Mouse (Mus musculus): ENCODE results near the gene Rprd1b. TPM values are rescaled to one million over a fixed set of nuclear protein-coding genes. Genes with fewer than 3 reads are reported as not detected.

The Rprd1b gene
- total RNA-seq, 2 experiments from 2014 or later, result 24.8 to 28.9 TPM

- intact Hi-C loops (cut with DNase I; ENCODE audit: low total_unique reads), result no loop called here
- no peak for DNase-seq
Observed at GRCm38 (mm10) chr2:158137771-158138170, 109.5 kb downstream of the Rprd1b start.

- no peak for DNase-seq
- intact Hi-C loops (cut with DNase I; ENCODE audit: low total_unique reads), result no loop called here
Observed at GRCm38 (mm10) chr2:158138778-158139177, 110.5 kb downstream of the Rprd1b start.

GRCm38 (mm10) chr2:158139628-158140027 lies 111.3 kb downstream of the Rprd1b start:
- intact Hi-C loops (cut with DNase I; ENCODE audit: low total_unique reads), result no loop called here
- DNase-seq, result peak; percentile 86

GRCm38 (mm10) chr2:158140664-158141063 lies 112.4 kb downstream of the Rprd1b start:
- no peak for DNase-seq
- intact Hi-C loops (cut with DNase I; ENCODE audit: low total_unique reads), result no loop called here

GRCm38 (mm10) chr2:158141271-158141670 lies 113.0 kb downstream of the Rprd1b start:
- intact Hi-C loops (cut with DNase I; ENCODE audit: low total_unique reads), result no loop called here
- DNase-seq, result no peak

GRCm38 (mm10) chr2:158141690-158142440 lies 113.6 kb downstream of the Rprd1b start:
- intact Hi-C loops (cut with DNase I; ENCODE audit: low total_unique reads), result no loop called here
- no peak for DNase-seq

- DNase-seq, result no peak
- intact Hi-C loops (cut with DNase I; ENCODE audit: low total_unique reads), result no loop called here
Observed at GRCm38 (mm10) chr2:158142981-158143380, 114.7 kb downstream of the Rprd1b start.

- DNase-seq, result no peak
- intact Hi-C loops (cut with DNase I; ENCODE audit: low total_unique reads), result no loop called here
Observed at GRCm38 (mm10) chr2:158143816-158144215, 115.5 kb downstream of the Rprd1b start.

- DNase-seq, result no peak
- intact Hi-C loops (cut with DNase I; ENCODE audit: low total_unique reads), result no loop called here
Observed at GRCm38 (mm10) chr2:158144263-158144662, 116.0 kb downstream of the Rprd1b start.

GRCm38 (mm10) chr2:158144750-158145527 lies 116.6 kb downstream of the Rprd1b start:
- intact Hi-C loops (cut with DNase I; ENCODE audit: low total_unique reads), result loop anchor here (5.0 kb wide), 2 partner anchors 38 to 83 kb away; no protein-coding TSS in a partner anchor
- DNase-seq, result no peak

GRCm38 (mm10) chr2:158145528-158146065 lies 117.3 kb downstream of the Rprd1b start:
- intact Hi-C loops (cut with DNase I; ENCODE audit: low total_unique reads), result loop anchor here (5.0 kb wide), 2 partner anchors 38 to 83 kb away; no protein-coding TSS in a partner anchor
- DNase-seq, result no peak

GRCm38 (mm10) chr2:158146223-158146622 lies 117.9 kb downstream of the Rprd1b start, which contains the start of gene Tgm2:
Tgm2 (minus strand) TSS chr2:158146436.
- intact Hi-C loops (cut with DNase I; ENCODE audit: low total_unique reads), result loop anchor here (5.0 kb wide), 2 partner anchors 39 to 84 kb away; no protein-coding TSS in a partner anchor
- DNase-seq, result peak; percentile 93

GRCm38 (mm10) chr2:158146971-158147370 lies 118.7 kb downstream of the Rprd1b start:
- intact Hi-C loops (cut with DNase I; ENCODE audit: low total_unique reads), result loop anchor here (5.0 kb wide), 2 partner anchors 40 to 85 kb away; no protein-coding TSS in a partner anchor
- no peak for DNase-seq

- intact Hi-C loops (cut with DNase I; ENCODE audit: low total_unique reads), result no loop called here
- no peak for DNase-seq
Observed at GRCm38 (mm10) chr2:158151077-158151476, 122.8 kb downstream of the Rprd1b start.

GRCm38 (mm10) chr2:158152685-158153309 lies 124.5 kb downstream of the Rprd1b start:
- no peak for DNase-seq
- intact Hi-C loops (cut with DNase I; ENCODE audit: low total_unique reads), result no loop called here

GRCm38 (mm10) chr2:158153728-158154343 lies 125.5 kb downstream of the Rprd1b start:
- intact Hi-C loops (cut with DNase I; ENCODE audit: low total_unique reads), result no loop called here
- no peak for DNase-seq

- no peak for DNase-seq
- intact Hi-C loops (cut with DNase I; ENCODE audit: low total_unique reads), result no loop called here
Observed at GRCm38 (mm10) chr2:158154641-158155040, 126.3 kb downstream of the Rprd1b start.

- intact Hi-C loops (cut with DNase I; ENCODE audit: low total_unique reads), result no loop called here
- DNase-seq, result no peak
Observed at GRCm38 (mm10) chr2:158155101-158155500, 126.8 kb downstream of the Rprd1b start.

GRCm38 (mm10) chr2:158155615-158156014 lies 127.3 kb downstream of the Rprd1b start:
- DNase-seq, result no peak
- intact Hi-C loops (cut with DNase I; ENCODE audit: low total_unique reads), result no loop called here
